Mouse (Mus musculus) megakaryocyte progenitor cell, adult 5-6 weeks (primary cell): Measurements from ENCODE around the gene Klf3. TPM values are rescaled to one million over a fixed set of nuclear protein-coding genes. Genes with fewer than 3 reads are reported as not detected.

Source experiments
- ATAC-seq: replicated peaks from 2 replicates; pipeline ENCODE4 v1.8.0; 2016; ENCODE audit warnings: mild to moderate bottlenecking, moderate TSS enrichment, inconsistent platforms; ENCODE audit not compliant: poor library complexity
- total RNA-seq, 2 experiments: library from RNA; stranded (forward) in 1 of 2; stranded (reverse) in 1 of 2; fragments of 157-497, 149-512 nt in 1 of 2; fragments of 200-1000 nt in 1 of 2; gene quantifications; 2 replicates each; pipeline versions ENCODE4 v1.2.3 to v1.2.4; 2015 to 2017

Gene Klf3
- total RNA-seq, 2 experiments from 2014 or later: 9.4 to 42.7 TPM

GRCm38 (mm10) chr5:64809257-64809656 is 6.1 kb downstream of the Klf3 start:
- ATAC-seq: no peak

- no peak for ATAC-seq
Observed at GRCm38 (mm10) chr5:64809864-64810263, 6.7 kb downstream of the Klf3 start.

GRCm38 (mm10) chr5:64810860-64811499 is 7.8 kb downstream of the Klf3 start:
- peak; percentile 4; the same call in 1 of the 2 replicates for ATAC-seq

- peak; percentile 26 for ATAC-seq
Observed at GRCm38 (mm10) chr5:64811500-64812123, 8.4 kb downstream of the Klf3 start.

- peak; percentile 57 for ATAC-seq
Observed at GRCm38 (mm10) chr5:64812124-64812982, 9.2 kb downstream of the Klf3 start.

- 0 out of 2 replicates have a peak, but pooled peaks have one; percentile 5 for ATAC-seq
Observed at GRCm38 (mm10) chr5:64812983-64813304, 9.8 kb downstream of the Klf3 start.

GRCm38 (mm10) chr5:64813361-64813760 is 10.2 kb downstream of the Klf3 start:
- peak; percentile 48 for ATAC-seq

- no peak for ATAC-seq
Observed at GRCm38 (mm10) chr5:64814416-64814815, 11.2 kb downstream of the Klf3 start.

- ATAC-seq: no peak
Observed at GRCm38 (mm10) chr5:64815631-64816030, 12.4 kb downstream of the Klf3 start.

- no peak for ATAC-seq
Observed at GRCm38 (mm10) chr5:64816290-64816973, 13.2 kb downstream of the Klf3 start.

- no peak for ATAC-seq
Observed at GRCm38 (mm10) chr5:64816974-64817296, 13.7 kb downstream of the Klf3 start.

GRCm38 (mm10) chr5:64819390-64819789 is 16.2 kb downstream of the Klf3 start:
- ATAC-seq: peak; percentile 57

GRCm38 (mm10) chr5:64820138-64820537 is 16.9 kb downstream of the Klf3 start:
- ATAC-seq: no peak

- ATAC-seq: no peak
Observed at GRCm38 (mm10) chr5:64821294-64821693, 18.1 kb downstream of the Klf3 start.

GRCm38 (mm10) chr5:64821964-64822363 is 18.8 kb downstream of the Klf3 start:
- ATAC-seq: no peak

- no peak for ATAC-seq
Observed at GRCm38 (mm10) chr5:64823431-64823830, 20.2 kb downstream of the Klf3 start.

GRCm38 (mm10) chr5:64824765-64825164 is 21.6 kb downstream of the Klf3 start:
- ATAC-seq: no peak

GRCm38 (mm10) chr5:64825496-64825895 is 22.3 kb downstream of the Klf3 start:
- no peak for ATAC-seq

- ATAC-seq: no peak
Observed at GRCm38 (mm10) chr5:64827151-64827550, 24.0 kb downstream of the Klf3 start.

- ATAC-seq: peak; percentile 59
Observed at GRCm38 (mm10) chr5:64828314-64828713, 25.1 kb downstream of the Klf3 start.

- ATAC-seq: no peak
Observed at GRCm38 (mm10) chr5:64829606-64830005, 26.4 kb downstream of the Klf3 start.
